Mouse (Mus musculus) forebrain, embryonic 14.5 days (tissue): ENCODE measurements at regions not wholly inside any gene's neighbourhood (a gene's known extent, or its start where the extent isn't known, plus 50 kb on each side); places are given as distances from the start of the nearest gene placed in this dataset.

Experiments
- ATAC-seq: fragments of 200-750 bp; cut with Nextera tagmentation; 2 replicates; pipeline ENCODE4 v1.8.0; 2017; ENCODE audit warnings: mild to moderate bottlenecking, moderate library complexity
- DNase-seq: peaks from one replicate; pipeline ENCODE4 v3.0.0-alpha.2; 2015; ENCODE audit warnings: low spot score
- H3K27ac ChIP-seq: fragments of 300-500 bp; sonication (generic); 2 replicates; pipeline ENCODE4 v1.5.1; 2014; ENCODE audit warnings: low read depth, mild to moderate bottlenecking, control low read depth, low read length, moderate library complexity
- H3K27me3 ChIP-seq: fragments of 300-500 bp; sonication (generic); replicated peaks from 2 replicates; pipeline ENCODE4 v1.6.1; 2014; ENCODE audit warnings: low read length, control low read depth, mixed read lengths; ENCODE audit not compliant: control insufficient read depth, insufficient read depth
- H3K36me3 ChIP-seq: fragments of 300-500 bp; sonication (generic); 2 replicates; pipeline ENCODE4 v1.6.1; 2014; ENCODE audit warnings: low read length, control low read depth; ENCODE audit not compliant: control insufficient read depth, insufficient read depth
- H3K4me1 ChIP-seq: fragments of 300-500 bp; sonication (generic); 2 replicates; pipeline ENCODE4 v1.6.1; 2014; ENCODE audit warnings: antibody characterized with exemption, low read length, control low read depth; ENCODE audit not compliant: control insufficient read depth, insufficient read depth
- H3K4me2 ChIP-seq: fragments of 300-500 bp; sonication (generic); 2 replicates; pipeline ENCODE4 v1.6.1; 2014; ENCODE audit warnings: mild to moderate bottlenecking, control low read depth, low read length
- H3K4me3 ChIP-seq: fragments of 300-500 bp; sonication (generic); 2 replicates; pipeline ENCODE4 v1.5.1; 2014; ENCODE audit warnings: low read depth, low read length, control low read depth
- H3K9ac ChIP-seq: fragments of 300-500 bp; sonication (generic); 2 replicates; pipeline ENCODE4 v1.6.1; 2014; ENCODE audit warnings: mild to moderate bottlenecking, low read length, control low read depth, moderate library complexity
- H3K9me3 ChIP-seq: fragments of 300-500 bp; sonication (generic); replicated peaks from 2 replicates; pipeline ENCODE4 v1.6.1; 2016; ENCODE audit warnings: low read length, control low read depth, mixed read lengths; ENCODE audit not compliant: control insufficient read depth
- WGBS: fragments of 180-500 bp; shearing (Covaris S2); extraction: QIAGEN DNeasy Blood & Tissue Kit; methylation state at CpG from one replicate; pipeline ENCODE4 v1.1.7; 2014; 5-methylcytosine and 5-hydroxymethylcytosine counted together

DNA sequence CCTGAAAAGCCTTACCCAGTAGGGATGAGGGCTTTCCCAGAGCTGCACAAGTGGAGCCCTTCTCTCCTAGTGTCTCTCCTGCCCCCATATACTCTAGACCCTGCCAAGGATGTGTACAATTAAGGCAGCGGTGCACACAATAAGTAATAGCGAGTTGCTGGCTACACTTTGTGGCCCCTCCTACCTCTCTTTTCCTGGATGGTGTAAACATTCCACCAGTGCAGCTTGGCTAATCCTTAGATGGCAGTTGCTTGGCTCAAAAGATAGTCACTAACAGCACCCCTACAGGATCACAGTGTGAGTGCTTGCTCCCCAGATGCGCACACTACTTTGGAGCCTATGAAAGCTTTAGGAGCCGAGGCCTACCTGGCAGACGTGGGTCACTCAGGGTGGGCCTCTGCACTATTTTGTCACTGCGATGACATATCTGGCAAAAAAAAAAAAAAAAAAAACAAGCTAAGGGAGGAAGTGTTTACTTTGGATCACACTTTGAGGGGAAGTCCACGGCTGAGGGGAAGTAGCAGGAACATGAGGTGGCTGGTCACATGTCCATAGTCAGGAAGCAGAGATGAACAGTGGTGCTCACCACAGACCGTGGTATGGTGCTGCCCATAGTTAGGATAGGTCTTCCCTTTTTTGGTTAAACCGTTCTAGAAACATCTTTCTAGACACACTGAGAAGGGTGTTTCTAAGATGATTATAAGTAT, 57.6 kb upstream of the Ampd3 start:
- Histone ChIP-seq H3K4me1 (no peaks in the 10 kb centered on the region), H3K9ac (no peak overlapping the region), H3K27me3 (no peaks in the 10 kb centered on the region), H3K4me3 (no peak overlapping the region), H3K4me2 (no peak overlapping the region), H3K36me3 (no peaks in the 10 kb centered on the region), H3K9me3 (no peaks in the 10 kb centered on the region; the same call in 1 of the 2 replicates), H3K27ac (no peak overlapping the region)
- WGBS: 88% methylated on average over 9 of the region's 9 CpGs
- DNase-seq (no peak), ATAC-seq (no peak)

DNA sequence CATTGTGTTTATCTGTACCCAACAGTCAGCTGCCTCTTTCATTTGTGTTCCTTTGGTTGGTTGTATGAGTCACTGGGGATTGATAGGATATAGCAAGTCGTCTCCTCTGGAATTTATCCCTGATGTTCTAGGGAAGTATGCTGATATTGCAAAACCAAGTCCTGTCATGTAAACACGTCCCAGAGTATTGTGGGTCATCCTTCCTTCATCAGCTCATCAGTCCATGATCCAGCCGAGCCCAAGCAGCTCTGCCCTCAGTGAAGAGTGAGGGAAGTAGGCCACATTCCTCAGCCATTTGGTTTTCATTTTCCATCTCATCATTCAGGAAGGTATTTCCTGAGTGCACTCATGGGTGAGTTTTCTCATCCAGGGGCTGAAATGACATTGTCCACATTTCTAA, 54.3 kb upstream of the Ampd3 start:
- DNase-seq: no peak
- no peaks in the 10 kb centered on the region for H3K4me1 ChIP-seq

DNA sequence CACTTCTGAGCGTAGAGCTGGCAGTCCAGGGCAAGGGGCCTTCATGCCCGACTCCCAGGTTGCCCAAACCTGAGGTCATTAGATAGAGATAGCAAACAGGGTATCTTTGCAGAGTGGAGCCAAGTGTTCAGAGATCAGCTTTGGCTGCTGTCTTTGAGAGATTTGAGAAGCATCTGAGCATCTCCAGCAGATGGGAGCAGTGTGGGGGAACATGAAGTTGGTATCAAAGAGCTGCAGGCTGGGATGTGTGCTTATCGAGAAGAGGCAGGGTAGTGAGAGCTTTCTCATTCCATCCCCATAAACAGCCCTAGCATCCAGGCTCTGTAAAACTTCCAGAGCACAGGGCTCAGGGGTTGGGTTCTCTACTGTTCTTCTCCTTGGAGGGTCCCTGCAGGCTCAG, 52.9 kb upstream of the Ampd3 start:
- Histone ChIP-seq H3K4me1 (no peaks in the 10 kb centered on the region), H3K9ac (no peak overlapping the region), H3K4me3 (no peak overlapping the region), H3K27me3 (no peaks in the 10 kb centered on the region), H3K9me3 (no peaks in the 10 kb centered on the region; the same call in 1 of the 2 replicates), H3K27ac (no peak overlapping the region), H3K36me3 (no peaks in the 10 kb centered on the region), H3K4me2 (no peak overlapping the region)
- no peak for ATAC-seq
- no peak for DNase-seq
- WGBS: 97% methylated on average over 3 of the region's 3 CpGs

More for the DNA sequence above, 54.3 kb upstream of the Ampd3 start:
- WGBS: 62% methylated on average over 3 of the region's 3 CpGs
- no peaks in the 10 kb centered on the region for H3K36me3 ChIP-seq
- no peak overlapping the region for H3K4me2 ChIP-seq
- H3K9ac ChIP-seq: no peak overlapping the region
- H3K4me3 ChIP-seq: no peak overlapping the region
- H3K27me3 ChIP-seq: no peaks in the 10 kb centered on the region
- no peak for ATAC-seq
- no peak overlapping the region for H3K27ac ChIP-seq
- no peaks in the 10 kb centered on the region; the same call in 1 of the 2 replicates for H3K9me3 ChIP-seq

DNA sequence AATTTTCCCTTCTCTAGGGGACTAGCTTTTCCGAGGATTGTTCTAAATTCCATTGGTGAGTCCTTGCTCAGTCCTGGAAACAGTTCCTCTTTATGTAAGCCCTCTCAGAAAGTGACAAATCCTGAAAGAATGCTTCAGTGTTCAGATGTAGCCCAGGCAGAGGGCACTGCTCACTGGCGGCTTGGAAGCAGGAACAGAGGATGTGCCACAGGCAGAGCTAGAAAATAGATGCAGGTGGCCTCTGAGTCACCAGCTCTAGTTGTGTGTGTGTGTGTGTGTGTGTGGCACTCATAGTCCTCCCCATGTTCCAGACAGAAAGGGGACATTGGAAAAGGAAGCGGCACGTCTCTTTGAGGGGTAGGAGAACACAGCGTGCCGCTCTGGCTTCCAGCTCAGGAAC, 52.5 kb upstream of the Ampd3 start:
- ATAC-seq (no peak), DNase-seq (no peak)
- Histone ChIP-seq H3K27ac (no peak overlapping the region), H3K27me3 (no peaks in the 10 kb centered on the region), H3K4me1 (no peaks in the 10 kb centered on the region), H3K4me3 (no peak overlapping the region), H3K4me2 (no peak overlapping the region), H3K9ac (no peak overlapping the region), H3K36me3 (no peaks in the 10 kb centered on the region), H3K9me3 (no peaks in the 10 kb centered on the region; the same call in 1 of the 2 replicates)
- 82% methylated on average over 6 of the region's 6 CpGs for WGBS

DNA sequence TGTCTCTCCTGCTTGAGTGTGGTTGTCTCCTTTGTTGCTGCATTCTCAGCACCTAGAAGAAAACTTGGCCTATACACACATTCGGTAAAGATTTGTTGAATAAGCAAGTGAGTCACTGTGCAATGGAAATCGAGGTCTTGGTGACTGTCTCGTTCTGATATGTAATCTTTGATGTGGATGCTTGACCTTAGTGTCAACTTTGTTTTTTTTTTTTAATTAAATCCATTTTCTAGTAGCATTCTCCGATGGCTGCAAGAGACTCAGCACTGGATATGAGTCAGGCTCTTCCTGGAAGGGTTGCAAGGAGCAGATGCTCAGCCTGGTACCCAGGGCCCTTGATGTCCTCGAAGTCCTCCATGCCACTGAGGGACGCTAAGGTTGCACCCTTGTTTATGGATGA, 50.9 kb upstream of the Ampd3 start:
- Histone ChIP-seq H3K36me3 (no peaks in the 10 kb centered on the region), H3K4me2 (no peak overlapping the region), H3K4me3 (no peak overlapping the region), H3K27ac (no peak overlapping the region), H3K9ac (no peak overlapping the region), H3K4me1 (no peaks in the 10 kb centered on the region), H3K27me3 (no peaks in the 10 kb centered on the region), H3K9me3 (no peaks in the 10 kb centered on the region)
- DNase-seq: no peak
- ATAC-seq: no peak
- 88% methylated on average over 6 of the region's 6 CpGs for WGBS
